Mouse (Mus musculus) myocyte (in vitro differentiated cells): ENCODE results near the gene Ep400.

Experiments
- CEBPB ChIP-seq: IDR thresholded peaks from 2 replicates; pipeline ENCODE4 v1.6.1; 2011; ENCODE audit warnings: mild to moderate bottlenecking, moderate library complexity; ENCODE audit not compliant: poor library complexity, insufficient read depth, severe bottlenecking
- E2F4 ChIP-seq: IDR thresholded peaks from one replicate; pipeline ENCODE4 v1.6.1; 2011; ENCODE audit warnings: mild to moderate bottlenecking, control low read depth, moderate library complexity; ENCODE audit not compliant: insufficient read depth
- MAX ChIP-seq: IDR thresholded peaks from one replicate; pipeline ENCODE4 v1.6.1; 2011; ENCODE audit warnings: low read depth, mild to moderate bottlenecking, control low read depth
- MYOD1 ChIP-seq, 3 experiments: IDR thresholded peaks; one replicate each; pipeline ENCODE4 v1.6.1; 2011; ENCODE audit warnings: control low read depth in 2 of 3, low read depth in 2 of 3, mild to moderate bottlenecking in 2 of 3, moderate library complexity in 1 of 3; ENCODE audit not compliant: insufficient read length in 2 of 3, control insufficient read depth in 1 of 3
- POLR2A ChIP-seq: IDR thresholded peaks from one replicate; pipeline ENCODE4 v1.6.1; 2011; ENCODE audit warnings: low read depth, mild to moderate bottlenecking, control low read depth, moderate library complexity; ENCODE audit not compliant: insufficient read length
- POLR2AphosphoS2 ChIP-seq: IDR thresholded peaks from one replicate; pipeline ENCODE4 v1.6.1; 2011; ENCODE audit warnings: low read depth, control low read depth; ENCODE audit not compliant: insufficient read length
- REST ChIP-seq: IDR thresholded peaks from one replicate; pipeline ENCODE4 v1.6.1; 2011; ENCODE audit warnings: mild to moderate bottlenecking, control low read depth, moderate library complexity; ENCODE audit not compliant: insufficient read depth, insufficient read length
- SRF ChIP-seq: IDR thresholded peaks from one replicate; pipeline ENCODE4 v1.6.1; 2011; ENCODE audit warnings: low read depth; ENCODE audit not compliant: control insufficient read depth, insufficient read length
- TCF12 ChIP-seq: IDR thresholded peaks from one replicate; pipeline ENCODE4 v1.6.1; 2011; ENCODE audit warnings: mild to moderate bottlenecking, control low read depth; ENCODE audit not compliant: poor library complexity, insufficient read depth, severe bottlenecking
- TCF3 ChIP-seq: IDR thresholded peaks from one replicate; pipeline ENCODE4 v1.6.1; 2011; ENCODE audit warnings: low read depth, control low read depth; ENCODE audit not compliant: insufficient read length
- USF1 ChIP-seq: IDR thresholded peaks from one replicate; pipeline ENCODE4 v1.6.1; 2011; ENCODE audit warnings: low read depth, mild to moderate bottlenecking, control low read depth, moderate library complexity

DNA sequence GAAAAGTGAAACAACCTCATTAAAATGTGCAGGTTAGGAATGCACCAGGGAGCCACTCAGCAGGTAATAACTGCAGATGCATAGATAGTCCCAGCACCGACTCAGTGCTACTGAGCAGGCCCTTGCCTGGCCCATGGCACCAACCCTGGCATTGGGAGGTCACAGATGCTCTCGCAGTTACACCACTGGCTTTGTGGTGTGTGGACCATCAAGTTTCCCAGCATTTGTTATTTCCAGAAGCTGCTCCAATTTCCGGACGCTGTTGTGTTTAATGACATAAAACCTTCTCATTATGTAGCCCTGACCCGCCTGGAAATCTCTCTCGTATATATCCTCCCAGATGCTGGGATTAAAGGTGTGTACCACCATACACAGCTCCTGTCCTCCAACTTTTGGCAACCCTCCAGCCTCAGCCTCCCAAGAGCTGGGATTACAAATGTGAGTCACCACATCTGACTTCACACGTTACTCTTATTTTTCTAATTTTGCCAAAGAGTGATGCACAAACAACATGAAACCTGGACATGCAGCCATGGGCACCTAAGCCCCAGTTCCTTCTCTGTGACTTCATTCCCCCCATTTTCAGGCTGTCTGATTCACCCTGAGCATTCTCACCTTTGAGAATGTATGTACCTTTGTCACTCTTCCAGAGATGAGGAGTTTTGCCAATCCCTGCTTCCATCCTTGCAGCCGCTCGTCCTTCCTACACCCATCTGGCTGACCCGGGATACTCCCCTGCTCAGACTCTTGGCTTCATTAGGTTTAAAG lies 10.4 kb upstream of the Ep400 start:
- TF ChIP-seq POLR2AphosphoS2 (no peak), REST (no peak), POLR2A (no peak), MYOD1 (IDR thresholded peaks at IDR 0.05; ENCODE audit: control insufficient read depth in 1 of 3, insufficient read length in 2 of 3, low read depth in 2 of 3) (no peak), MAX (no peak), USF1 (no peak), E2F4 (no peak), TCF12 (no peak), TCF3 (no peak), SRF (no peak), CEBPB (no peak)
